Comparison of ENCODE assay signal across 13 mouse cellular contexts in genomic region chr5:121131801-121132200, GRCm38 (mm10).
A peak's percentile ranks its signal among the peaks of the same experiment; 100 is the strongest.
DNase-seq lines count a peak whose midpoint lies in the region.
"Had no signal": no experiment of that assay in that cellular context is flagged by ENCODE, and none has a peak within 500 bp of the region (broad histone marks: within the 10 kb centered on the region; RNA-seq: fewer than 3 reads in every experiment).

No protein-coding gene starts in this region.

- DNase-seq in kidney, adult 11 months = peak; percentile 27
- DNase-seq in kidney, postnatal 14 days = no peak
- peak; percentile 21 to 22 for DNase-seq in kidney, adult 8-10 months
- DNase-seq in kidney, postnatal 25 days = no peak
- peak; percentile 28 to 40 for DNase-seq in kidney, postnatal 36 days
- no peak for DNase-seq in kidney, postnatal 10 days
- DNase-seq: adrenal gland, adult 8-10 months; adrenal gland, postnatal 14 days; adrenal gland, postnatal 36 days; B cell, adult 2 months; cerebellum, adult 11-12 months; cerebellum, adult 2 months; cerebellum, adult 9-10 months had no signal

Comparison
In these comparisons a context has a peak if more than half of its experiments do, and no peak if none do; other contexts are left out.
1. DNase-seq: peak in kidney, adult 11 months (single experiment), kidney, adult 8-10 months (2 of 2) and kidney, postnatal 36 days (2 of 2); none in kidney, postnatal 14 days (single experiment), kidney, postnatal 25 days (0 of 2) and kidney, postnatal 10 days (single experiment).